Mouse (Mus musculus) ES-E14 (cell line): ENCODE results near the gene Cd86.

Source experiments
- CHD2 ChIP-seq: IDR thresholded peaks from 2 replicates; pipeline ENCODE4 v1.6.1; 2014; ENCODE audit warnings: mild to moderate bottlenecking, low read depth, low read length, inconsistent platforms
- ZNF384 ChIP-seq: IDR thresholded peaks from 2 replicates; pipeline ENCODE4 v1.6.1; 2012; ENCODE audit warnings: low read depth, low read length, inconsistent platforms

DNA sequence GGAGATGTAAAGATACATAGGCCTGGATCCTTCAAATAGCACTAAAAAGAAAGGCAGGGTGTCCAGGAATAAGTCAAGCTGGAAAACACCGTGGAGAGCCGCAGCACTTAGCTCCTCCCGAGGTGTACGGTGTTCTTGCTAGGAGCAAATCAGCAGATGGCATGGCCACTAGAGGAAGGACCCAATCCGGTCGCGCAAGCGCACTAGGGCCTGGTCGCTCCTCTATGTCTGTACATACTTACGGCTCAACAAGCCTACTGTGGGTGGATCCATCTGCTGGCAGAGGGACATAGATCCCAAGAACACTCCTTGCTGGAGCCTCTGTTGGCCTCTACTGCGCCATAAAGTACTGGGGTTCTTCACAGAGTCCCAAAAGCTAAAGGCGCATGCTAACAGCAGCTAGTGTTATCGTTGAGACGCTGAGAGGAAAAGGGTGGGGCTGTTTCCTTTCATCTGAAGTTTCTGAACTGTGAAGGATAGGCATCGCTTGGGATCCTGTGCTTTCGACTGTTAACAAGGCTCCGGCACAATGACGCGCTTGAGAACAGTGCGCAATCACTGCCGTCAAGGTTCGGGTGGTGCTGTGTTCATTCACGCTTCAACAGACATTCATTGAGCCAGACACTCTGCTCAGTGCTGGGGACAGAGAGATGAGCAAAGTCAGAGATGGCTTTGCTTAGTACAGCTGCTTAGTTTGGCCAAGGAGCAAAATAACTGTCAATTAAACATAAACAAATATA is 30.7 kb downstream of the Cd86 start:
- no peak for TF ChIP-seq CHD2
- no peak for TF ChIP-seq ZNF384
